Mouse (Mus musculus) forebrain, embryonic 12.5 days (tissue): ENCODE data around the gene Selenom. TPM values are rescaled to one million over a fixed set of nuclear protein-coding genes. Genes with fewer than 3 reads are reported as not detected.
A peak's percentile ranks its signal among the peaks of the same experiment; 100 is the strongest.

Source experiments
- ATAC-seq: fragments of 200-750 bp; cut with Nextera tagmentation; 2 replicates; pipeline ENCODE4 v1.8.0; 2017; ENCODE audit warnings: moderate TSS enrichment; ENCODE audit not compliant: low FRiP score
- H3K27ac ChIP-seq: fragments of 300-500 bp; sonication (generic); 2 replicates; pipeline ENCODE4 v1.5.1; 2016; ENCODE audit warnings: mild to moderate bottlenecking
- H3K27me3 ChIP-seq: fragments of 300-500 bp; sonication (generic); 2 replicates; pipeline ENCODE4 v1.6.1; 2016; ENCODE audit warnings: mild to moderate bottlenecking
- H3K36me3 ChIP-seq: fragments of 300-500 bp; sonication (generic); replicated peaks from 2 replicates; pipeline ENCODE4 v1.6.1; 2016; ENCODE audit warnings: mild to moderate bottlenecking
- H3K4me1 ChIP-seq: fragments of 300-500 bp; sonication (generic); 2 replicates; pipeline ENCODE4 v1.6.1; 2016
- H3K4me2 ChIP-seq: fragments of 300-500 bp; sonication (generic); 2 replicates; pipeline ENCODE4 v1.6.1; 2016; ENCODE audit warnings: mild to moderate bottlenecking, moderate library complexity
- H3K4me3 ChIP-seq: fragments of 300-500 bp; sonication (generic); replicated peaks from 2 replicates; pipeline ENCODE4 v1.5.1; 2016; ENCODE audit warnings: mild to moderate bottlenecking
- H3K9ac ChIP-seq: fragments of 300-500 bp; sonication (generic); 2 replicates; pipeline ENCODE4 v1.6.1; 2016; ENCODE audit warnings: mild to moderate bottlenecking
- H3K9me3 ChIP-seq: fragments of 300-500 bp; sonication (generic); 2 replicates; pipeline ENCODE4 v1.6.1; 2016
- WGBS: fragments of 180-500 bp; shearing (Covaris S2); methylation state at CpG from one replicate; pipeline ENCODE4 v1.1.7; 2016; 5-methylcytosine and 5-hydroxymethylcytosine counted together
- polyA plus RNA-seq: library from polyadenylated mRNA; unstranded; fragments of >200 nt; fragmentation: Nextera tagmentation; extraction: Ambion mirVana; gene quantifications from 2 replicates; pipeline ENCODE4 v1.2.1, GENCODE M21; 2016

Selenom gene
- polyA plus RNA-seq, 1 experiment from 2014 or later: 51.0 TPM

- ATAC-seq: no peak
- peaks cover 4% of the 10 kb centered on the region; the same call in 1 of the 2 replicates for H3K27me3 ChIP-seq
- H3K9ac ChIP-seq: no peak overlapping the region
- no peak overlapping the region for H3K4me2 ChIP-seq
- H3K9me3 ChIP-seq: peaks cover 4% of the 10 kb centered on the region; the same call in 1 of the 2 replicates
- peaks cover 4% of the 10 kb centered on the region for H3K4me1 ChIP-seq
- H3K4me3 ChIP-seq: no peak overlapping the region
- no peak overlapping the region for H3K27ac ChIP-seq
- 76% methylated on average over 2 of the region's 2 CpGs for WGBS
- H3K36me3 ChIP-seq: no peaks in the 10 kb centered on the region
Observed at GRCm38 (mm10) chr11:3547047-3547446, 32.6 kb downstream of the Selenom start.

GRCm38 (mm10) chr11:3547969-3548368 lies 33.5 kb downstream of the Selenom start:
- no peak overlapping the region for H3K4me2 ChIP-seq
- WGBS: 52% methylated on average over 6 of the region's 6 CpGs
- H3K9ac ChIP-seq: no peak overlapping the region
- no peaks in the 10 kb centered on the region for H3K36me3 ChIP-seq
- ATAC-seq: 0 out of 2 replicates have a peak, but pooled peaks have one; percentile 49
- H3K4me3 ChIP-seq: no peak overlapping the region
- H3K4me1 ChIP-seq: peaks cover 4% of the 10 kb centered on the region
- H3K9me3 ChIP-seq: peaks cover 4% of the 10 kb centered on the region; the same call in 1 of the 2 replicates
- no peak overlapping the region for H3K27ac ChIP-seq
- peaks cover 4% of the 10 kb centered on the region; the same call in 1 of the 2 replicates for H3K27me3 ChIP-seq

GRCm38 (mm10) chr11:3548564-3549295 lies 34.2 kb downstream of the Selenom start:
- 66% methylated on average over 3 of the region's 3 CpGs for WGBS
- no peak overlapping the region for H3K9ac ChIP-seq
- H3K27ac ChIP-seq: no peak overlapping the region
- no peak overlapping the region for H3K4me3 ChIP-seq
- no peak overlapping the region for H3K4me2 ChIP-seq
- H3K36me3 ChIP-seq: no peaks in the 10 kb centered on the region
- ATAC-seq: no peak
- H3K27me3 ChIP-seq: peaks cover 4% of the 10 kb centered on the region; the same call in 1 of the 2 replicates
- H3K4me1 ChIP-seq: peaks cover 4% of the 10 kb centered on the region
- H3K9me3 ChIP-seq: peaks cover 4% of the 10 kb centered on the region; the same call in 1 of the 2 replicates

- 88% methylated on average over 5 of the region's 5 CpGs for WGBS
Observed at GRCm38 (mm10) chr11:3549791-3550190, 35.3 kb downstream of the Selenom start.

GRCm38 (mm10) chr11:3554976-3555375 lies 40.5 kb downstream of the Selenom start:
- H3K4me1 ChIP-seq: no peaks in the 10 kb centered on the region
- no peaks in the 10 kb centered on the region for H3K9me3 ChIP-seq
- no peak overlapping the region for H3K27ac ChIP-seq
- WGBS: 80% methylated on average over 4 of the region's 4 CpGs
- no peak for ATAC-seq
- H3K4me3 ChIP-seq: no peak overlapping the region
- no peak overlapping the region for H3K4me2 ChIP-seq
- no peaks in the 10 kb centered on the region for H3K27me3 ChIP-seq
- H3K9ac ChIP-seq: no peak overlapping the region
- H3K36me3 ChIP-seq: no peaks in the 10 kb centered on the region

More at GRCm38 (mm10) chr11:3549791-3550190, 35.3 kb downstream of the Selenom start:
- H3K27ac ChIP-seq: no peak overlapping the region
- no peak for ATAC-seq
- no peaks in the 10 kb centered on the region for H3K9me3 ChIP-seq
- no peak overlapping the region for H3K9ac ChIP-seq
- peaks cover 4% of the 10 kb centered on the region for H3K4me1 ChIP-seq
- H3K4me3 ChIP-seq: no peak overlapping the region
- H3K36me3 ChIP-seq: no peaks in the 10 kb centered on the region
- H3K27me3 ChIP-seq: peaks cover 4% of the 10 kb centered on the region; the same call in 1 of the 2 replicates
- H3K4me2 ChIP-seq: no peak overlapping the region

GRCm38 (mm10) chr11:3557852-3558251 lies 43.4 kb downstream of the Selenom start:
- H3K36me3 ChIP-seq: no peaks in the 10 kb centered on the region
- H3K27ac ChIP-seq: no peak overlapping the region
- no peak overlapping the region for H3K4me3 ChIP-seq
- H3K27me3 ChIP-seq: no peaks in the 10 kb centered on the region
- H3K9ac ChIP-seq: no peak overlapping the region
- no peak overlapping the region for H3K4me2 ChIP-seq
- no peak for ATAC-seq
- H3K4me1 ChIP-seq: no peaks in the 10 kb centered on the region
- no peaks in the 10 kb centered on the region for H3K9me3 ChIP-seq
- WGBS: 83% methylated on average over 3 of the region's 3 CpGs

- Histone ChIP-seq H3K4me3 (no peak overlapping the region), H3K4me2 (no peak overlapping the region), H3K27ac (no peak overlapping the region), H3K9ac (no peak overlapping the region), H3K27me3 (no peaks in the 10 kb centered on the region), H3K36me3 (no peaks in the 10 kb centered on the region), H3K9me3 (no peaks in the 10 kb centered on the region), H3K4me1 (no peaks in the 10 kb centered on the region)
- no peak for ATAC-seq
- 90% methylated on average over 5 of the region's 5 CpGs for WGBS
Observed at GRCm38 (mm10) chr11:3560202-3560601, 45.7 kb downstream of the Selenom start.

- Histone ChIP-seq H3K4me3 (no peak overlapping the region), H3K27me3 (no peaks in the 10 kb centered on the region), H3K27ac (no peak overlapping the region), H3K36me3 (no peaks in the 10 kb centered on the region), H3K4me1 (no peaks in the 10 kb centered on the region), H3K9me3 (no peaks in the 10 kb centered on the region), H3K9ac (no peak overlapping the region), H3K4me2 (no peak overlapping the region)
- 87% methylated on average over 6 of the region's 6 CpGs for WGBS
- ATAC-seq: no peak
Observed at GRCm38 (mm10) chr11:3563853-3564252, 49.4 kb downstream of the Selenom start.

- Histone ChIP-seq H3K27me3 (no peaks in the 10 kb centered on the region), H3K4me2 (no peak overlapping the region), H3K9me3 (no peaks in the 10 kb centered on the region), H3K4me3 (no peak overlapping the region), H3K9ac (no peak overlapping the region), H3K36me3 (no peaks in the 10 kb centered on the region), H3K4me1 (no peaks in the 10 kb centered on the region), H3K27ac (no peak overlapping the region)
- ATAC-seq: no peak
- WGBS: 64% methylated on average over 7 of the region's 7 CpGs
Observed at GRCm38 (mm10) chr11:3564451-3564850, 50.0 kb downstream of the Selenom start.

GRCm38 (mm10) chr11:3566018-3566417 lies 51.5 kb downstream of the Selenom start:
- Histone ChIP-seq H3K36me3 (no peaks in the 10 kb centered on the region), H3K4me2 (no peak overlapping the region), H3K27ac (no peak overlapping the region), H3K4me3 (no peak overlapping the region), H3K9me3 (no peaks in the 10 kb centered on the region), H3K4me1 (no peaks in the 10 kb centered on the region), H3K9ac (no peak overlapping the region), H3K27me3 (no peaks in the 10 kb centered on the region)
- ATAC-seq: no peak
- 87% methylated on average over 4 of the region's 4 CpGs for WGBS

Other genes with a start within 250 kb of the Selenom start
- 268 and 271 TPM in 2 replicates for gene Drg1, start 248.3 kb upstream of the Selenom start, polyA plus RNA-seq
- 126 and 128 TPM in 2 replicates for gene Patz1, start 225.8 kb upstream of the Selenom start, polyA plus RNA-seq
- 12.8 and 13.3 TPM in 2 replicates for gene Pik3ip1, start 184.3 kb upstream of the Selenom start, polyA plus RNA-seq
- gene Limk2, start 105.5 kb upstream of the Selenom start, polyA plus RNA-seq: 79.4 and 79.8 TPM in 2 replicates
- gene Rnf185, start 62.3 kb upstream of the Selenom start, polyA plus RNA-seq: 42.4 and 43.2 TPM in 2 replicates
- gene Pla2g3, start 26.4 kb upstream of the Selenom start, polyA plus RNA-seq: 0.59 and 0.64 TPM in 2 replicates
- 0.49 and 0.52 TPM in 2 replicates for gene Inpp5j, start 9.9 kb upstream of the Selenom start, polyA plus RNA-seq
- gene Smtn, start 25.9 kb downstream of the Selenom start, polyA plus RNA-seq: 36.2 and 38.0 TPM in 2 replicates
- gene Morc2a, start 134.5 kb downstream of the Selenom start, polyA plus RNA-seq: 57.1 and 62.4 TPM in 2 replicates